Mouse (Mus musculus): Measurements from ENCODE around the gene Timm44. TPM values are rescaled to one million over a fixed set of nuclear protein-coding genes. Genes with fewer than 3 reads are reported as not detected.

The Timm44 gene
- polyA plus RNA-seq (2014; fragmentation: Nextera tagmentation; extraction: Ambion mirVana), result 67.0 and 75.3 TPM in 2 replicates

GRCm38 (mm10) chr8:4275275-4276110 lies at the start of gene Timm44:
TSS of gene Timm44 (minus strand) at chr8:4275913.
- no peaks in the 10 kb centered on the region; the same call in 1 of the 2 replicates for H3K36me3 ChIP-seq (ENCODE audit: control insufficient read depth, insufficient read depth, low read length)
- under 1% methylated on average over 39 of the region's 39 CpGs for WGBS
- ATAC-seq (replicated peaks; ENCODE audit: low FRiP score), result peak; percentile 98

DNA sequence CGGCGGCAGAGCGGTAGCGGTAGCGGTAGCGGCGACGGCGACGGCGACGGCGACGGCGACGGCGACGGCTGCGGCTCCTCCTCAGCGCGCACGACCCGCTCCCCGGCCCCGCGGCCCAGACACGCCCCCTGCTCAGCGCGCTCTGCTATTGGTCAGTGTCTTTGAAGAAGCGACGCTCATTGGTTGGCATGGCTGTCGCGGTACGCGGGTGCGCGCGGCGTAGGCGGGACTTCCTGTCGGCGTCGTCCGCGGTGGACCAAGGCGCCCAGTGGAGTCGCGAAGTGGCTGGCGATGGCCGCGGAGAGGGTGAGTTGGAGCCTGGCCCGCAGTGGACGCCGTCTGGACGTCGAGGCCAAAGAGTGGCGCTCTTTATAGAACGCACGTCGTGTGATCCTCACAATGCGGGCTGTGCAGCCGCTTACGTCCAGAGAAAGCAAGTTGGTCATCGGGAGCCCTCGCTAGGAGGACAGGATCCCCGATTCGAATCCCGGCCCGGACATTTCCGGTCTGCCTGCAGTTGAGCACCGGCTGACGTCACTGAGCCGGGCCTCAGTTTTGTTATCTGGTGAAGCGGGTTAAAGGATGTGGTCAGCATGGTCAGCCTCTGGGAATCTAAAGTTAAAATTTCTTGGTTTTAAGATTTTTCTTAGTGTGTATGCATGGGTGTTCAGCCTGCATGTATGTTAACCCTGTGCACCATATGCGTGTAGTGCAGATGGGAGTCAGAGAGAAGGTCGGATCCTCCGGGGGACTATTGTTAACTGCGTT lies 49.5 kb upstream of the Timm44 start, which contains the start of the genes Ccl25 and Elavl1:
Gene Ccl25 (plus strand): TSS at position 228 of the 768 bp plus-strand sequence.
Gene Elavl1 (minus strand): TSS at position 431 of the 768 bp plus-strand sequence.
- no peaks in the 10 kb centered on the region; the same call in 1 of the 2 replicates for H3K36me3 ChIP-seq (ENCODE audit: control insufficient read depth, insufficient read depth, low read length)

More at GRCm38 (mm10) chr8:4275275-4276110, at the start of gene Timm44:
- H3K27me3 ChIP-seq (ENCODE audit: control insufficient read depth, insufficient read depth, low read length), result no peaks in the 10 kb centered on the region
- DNase-seq (ENCODE audit: low spot score), result peak; percentile 97
- H3K9ac ChIP-seq (ENCODE audit: low read length), result peak within 1 kb of the TSS; percentile 83
- no peak within 1 kb of the TSS for H3K27ac ChIP-seq (ENCODE audit: low read depth, low read length)
- H3K9me3 ChIP-seq (ENCODE audit: control insufficient read depth, low read length), result no peaks in the 10 kb centered on the region
- H3K4me3 ChIP-seq (ENCODE audit: low read depth, low read length), result peak within 1 kb of the TSS; percentile 78
- peak within 1 kb of the TSS; percentile 60 for H3K4me2 ChIP-seq (ENCODE audit: low read depth, low read length, severe bottlenecking)
- 0 out of 2 replicates have a peak, but pooled peaks cover 2% of the 10 kb centered on the region for H3K4me1 ChIP-seq (replicated peaks; ENCODE audit: control insufficient read depth, insufficient read depth, low read length)

DNA sequence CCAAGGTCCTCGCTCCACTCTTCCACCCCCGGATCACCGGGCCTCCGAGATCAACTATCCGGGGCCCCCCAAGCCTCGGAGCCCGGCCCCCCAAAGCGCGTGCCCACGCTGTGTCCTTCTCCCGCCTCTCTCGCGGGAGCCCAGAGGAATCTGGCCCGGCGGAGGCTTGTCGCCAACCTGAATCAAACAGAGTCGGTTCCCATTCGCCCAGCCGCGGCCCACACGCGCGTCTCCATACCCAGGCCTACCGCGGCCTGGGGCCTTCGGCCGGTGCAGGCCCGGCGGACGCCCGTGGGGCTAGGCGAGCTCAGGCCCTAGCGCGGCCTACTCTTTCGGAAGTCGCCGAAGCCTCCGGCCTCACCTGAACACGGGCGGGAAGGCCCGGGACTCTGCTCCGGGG lies 48.8 kb upstream of the Timm44 start:
- WGBS, result under 1% methylated on average over 42 of the region's 42 CpGs
- H3K9me3 ChIP-seq (ENCODE audit: control insufficient read depth, low read length), result no peaks in the 10 kb centered on the region
- no peak for DNase-seq (ENCODE audit: low spot score)

More for the DNA sequence above, 49.5 kb upstream of the Timm44 start, which contains the start of the genes Ccl25 and Elavl1:
- ATAC-seq (replicated peaks; ENCODE audit: low FRiP score) (peak; percentile 98), DNase-seq (ENCODE audit: low spot score) (peak; percentile 99)
- H3K4me2 ChIP-seq (ENCODE audit: low read depth, low read length, severe bottlenecking), result peak within 1 kb of the TSS; percentile 81
- H3K4me1 ChIP-seq (replicated peaks; ENCODE audit: control insufficient read depth, insufficient read depth, low read length), result peaks cover 11% of the 10 kb centered on the region
- H3K27ac ChIP-seq (ENCODE audit: low read depth, low read length), result peak within 1 kb of the TSS; percentile 70
- no peaks in the 10 kb centered on the region for H3K9me3 ChIP-seq (ENCODE audit: control insufficient read depth, low read length)
- under 1% methylated on average over 78 of the region's 78 CpGs for WGBS
- peak within 1 kb of the TSS; percentile 99 for H3K4me3 ChIP-seq (ENCODE audit: low read depth, low read length)
- H3K27me3 ChIP-seq (ENCODE audit: control insufficient read depth, insufficient read depth, low read length), result no peaks in the 10 kb centered on the region
- peak within 1 kb of the TSS; percentile 99 for H3K9ac ChIP-seq (ENCODE audit: low read length)

GRCm38 (mm10) chr8:4323917-4324316 lies 48.2 kb upstream of the Timm44 start:
- H3K4me3 ChIP-seq (ENCODE audit: low read depth, low read length), result peak overlapping the region; percentile 99
- H3K36me3 ChIP-seq (ENCODE audit: control insufficient read depth, insufficient read depth, low read length), result no peaks in the 10 kb centered on the region; the same call in 1 of the 2 replicates
- 0 out of 2 replicates have a peak overlapping the region, but pooled peaks have one; percentile 41 for H3K27ac ChIP-seq (ENCODE audit: low read depth, low read length)
- DNase-seq (ENCODE audit: low spot score) (peak; percentile 35), ATAC-seq (replicated peaks; ENCODE audit: low FRiP score) (no peak)
- H3K4me2 ChIP-seq (ENCODE audit: low read depth, low read length, severe bottlenecking), result peak overlapping the region; percentile 81
- no peaks in the 10 kb centered on the region for H3K9me3 ChIP-seq (ENCODE audit: control insufficient read depth, low read length)
- peak overlapping the region; percentile 99 for H3K9ac ChIP-seq (ENCODE audit: low read length)
- H3K4me1 ChIP-seq (replicated peaks; ENCODE audit: control insufficient read depth, insufficient read depth, low read length), result peaks cover 11% of the 10 kb centered on the region
- no peaks in the 10 kb centered on the region for H3K27me3 ChIP-seq (ENCODE audit: control insufficient read depth, insufficient read depth, low read length)
- WGBS, result 6% methylated on average over 6 of the region's 6 CpGs

More for the DNA sequence above, 48.8 kb upstream of the Timm44 start:
- Histone ChIP-seq H3K27ac (ENCODE audit: low read depth, low read length) (peak overlapping the region; percentile 70), H3K4me3 (ENCODE audit: low read depth, low read length) (peak overlapping the region; percentile 99), H3K4me2 (ENCODE audit: low read depth, low read length, severe bottlenecking) (peak overlapping the region; percentile 81), H3K4me1 (replicated peaks; ENCODE audit: control insufficient read depth, insufficient read depth, low read length) (peaks cover 11% of the 10 kb centered on the region), H3K9ac (ENCODE audit: low read length) (peak overlapping the region; percentile 99), H3K27me3 (ENCODE audit: control insufficient read depth, insufficient read depth, low read length) (no peaks in the 10 kb centered on the region), H3K36me3 (ENCODE audit: control insufficient read depth, insufficient read depth, low read length) (no peaks in the 10 kb centered on the region; the same call in 1 of the 2 replicates)
- peak; percentile 71 for ATAC-seq (replicated peaks; ENCODE audit: low FRiP score)

DNA sequence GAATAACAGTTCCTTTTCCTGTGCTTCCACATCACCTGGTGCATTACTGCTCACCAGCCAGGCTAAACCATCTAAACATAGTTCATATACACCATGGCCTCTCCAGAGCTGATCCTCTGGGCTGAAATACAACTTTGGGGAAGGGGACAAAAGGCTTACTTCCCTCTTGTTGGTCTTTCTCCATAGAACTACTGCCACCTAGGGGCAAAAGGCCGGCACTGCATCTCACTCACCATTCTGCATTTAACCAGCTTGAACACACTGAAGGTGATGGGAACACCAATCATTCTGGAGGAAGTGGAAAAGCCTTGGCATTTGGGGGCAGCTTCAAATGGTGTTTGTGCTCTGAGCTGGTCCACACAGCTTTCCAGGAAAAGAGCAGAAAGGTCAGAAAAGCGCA lies 46.8 kb upstream of the Timm44 start:
- Histone ChIP-seq H3K27me3 (ENCODE audit: control insufficient read depth, insufficient read depth, low read length) (no peaks in the 10 kb centered on the region), H3K4me3 (ENCODE audit: low read depth, low read length) (no peak overlapping the region), H3K9me3 (ENCODE audit: control insufficient read depth, low read length) (no peaks in the 10 kb centered on the region), H3K4me2 (ENCODE audit: low read depth, low read length, severe bottlenecking) (0 out of 2 replicates have a peak overlapping the region, but pooled peaks have one; percentile 15), H3K27ac (ENCODE audit: low read depth, low read length) (no peak overlapping the region), H3K9ac (ENCODE audit: low read length) (no peak overlapping the region), H3K4me1 (replicated peaks; ENCODE audit: control insufficient read depth, insufficient read depth, low read length) (peaks cover 11% of the 10 kb centered on the region), H3K36me3 (ENCODE audit: control insufficient read depth, insufficient read depth, low read length) (no peaks in the 10 kb centered on the region; the same call in 1 of the 2 replicates)
- DNase-seq (ENCODE audit: low spot score), result peak; percentile 91
- 29% methylated on average over 2 of the region's 2 CpGs for WGBS
- ATAC-seq (replicated peaks; ENCODE audit: low FRiP score), result no peak

- H3K36me3 ChIP-seq (ENCODE audit: control insufficient read depth, insufficient read depth, low read length), result no peaks in the 10 kb centered on the region; the same call in 1 of the 2 replicates
- ATAC-seq (replicated peaks; ENCODE audit: low FRiP score), result no peak
- no peaks in the 10 kb centered on the region for H3K9me3 ChIP-seq (ENCODE audit: control insufficient read depth, low read length)
- H3K4me1 ChIP-seq (replicated peaks; ENCODE audit: control insufficient read depth, insufficient read depth, low read length), result peaks cover 11% of the 10 kb centered on the region
- H3K4me2 ChIP-seq (ENCODE audit: low read depth, low read length, severe bottlenecking), result no peak overlapping the region
- no peak overlapping the region for H3K9ac ChIP-seq (ENCODE audit: low read length)
- no peak overlapping the region for H3K27ac ChIP-seq (ENCODE audit: low read depth, low read length)
- WGBS, result 89% methylated on average over 2 of the region's 2 CpGs
- DNase-seq (ENCODE audit: low spot score), result peak; percentile 28
- H3K27me3 ChIP-seq (ENCODE audit: control insufficient read depth, insufficient read depth, low read length), result no peaks in the 10 kb centered on the region
- no peak overlapping the region for H3K4me3 ChIP-seq (ENCODE audit: low read depth, low read length)
These were observed 45.3 kb upstream of the Timm44 start for GRCm38 (mm10) chr8:4321031-4321430.

- no peak for ATAC-seq (replicated peaks; ENCODE audit: low FRiP score)
- DNase-seq (ENCODE audit: low spot score), result peak; percentile 37
- Histone ChIP-seq H3K36me3 (ENCODE audit: control insufficient read depth, insufficient read depth, low read length) (no peaks in the 10 kb centered on the region; the same call in 1 of the 2 replicates), H3K4me1 (replicated peaks; ENCODE audit: control insufficient read depth, insufficient read depth, low read length) (peaks cover 11% of the 10 kb centered on the region), H3K27me3 (ENCODE audit: control insufficient read depth, insufficient read depth, low read length) (no peaks in the 10 kb centered on the region), H3K9me3 (ENCODE audit: control insufficient read depth, low read length) (no peaks in the 10 kb centered on the region), H3K27ac (ENCODE audit: low read depth, low read length) (no peak overlapping the region), H3K9ac (ENCODE audit: low read length) (no peak overlapping the region), H3K4me2 (ENCODE audit: low read depth, low read length, severe bottlenecking) (no peak overlapping the region), H3K4me3 (ENCODE audit: low read depth, low read length) (no peak overlapping the region)
- 100% methylated on average over 1 of the region's 1 CpGs for WGBS
These were observed 44.7 kb upstream of the Timm44 start for GRCm38 (mm10) chr8:4320404-4320803.

GRCm38 (mm10) chr8:4319573-4319872 lies 43.8 kb upstream of the Timm44 start:
- DNase-seq (ENCODE audit: low spot score) (no peak), ATAC-seq (replicated peaks; ENCODE audit: low FRiP score) (no peak)
- 99% methylated on average over 11 of the region's 11 CpGs for WGBS
- H3K36me3 ChIP-seq (ENCODE audit: control insufficient read depth, insufficient read depth, low read length), result no peaks in the 10 kb centered on the region; the same call in 1 of the 2 replicates
- no peak overlapping the region for H3K4me2 ChIP-seq (ENCODE audit: low read depth, low read length, severe bottlenecking)
- no peaks in the 10 kb centered on the region for H3K27me3 ChIP-seq (ENCODE audit: control insufficient read depth, insufficient read depth, low read length)
- no peaks in the 10 kb centered on the region for H3K9me3 ChIP-seq (ENCODE audit: control insufficient read depth, low read length)
- no peak overlapping the region for H3K4me3 ChIP-seq (ENCODE audit: low read depth, low read length)
- H3K4me1 ChIP-seq (replicated peaks; ENCODE audit: control insufficient read depth, insufficient read depth, low read length), result peaks cover 11% of the 10 kb centered on the region
- H3K9ac ChIP-seq (ENCODE audit: low read length), result no peak overlapping the region
- H3K27ac ChIP-seq (ENCODE audit: low read depth, low read length), result no peak overlapping the region
